Mouse (Mus musculus) adrenal gland, adult (tissue): Measurements from ENCODE around the gene Zc3h7b.
A peak's percentile ranks its signal among the peaks of the same experiment; 100 is the strongest.
"Not testable (repeated sequence)": the region's sequence is repeated elsewhere in the genome, so short reads cannot be mapped to it uniquely, and the experiment has no call there.

ENCODE experiments used
- DNase-seq, 2 experiments: peaks; one replicate each; pipeline ENCODE4 v3.0.0; 2022 to 2023; ENCODE audit warnings: low spot score in 1 of 2; ENCODE audit not compliant: inconsistent age in 2 of 2

Gene Zc3h7b

DNA sequence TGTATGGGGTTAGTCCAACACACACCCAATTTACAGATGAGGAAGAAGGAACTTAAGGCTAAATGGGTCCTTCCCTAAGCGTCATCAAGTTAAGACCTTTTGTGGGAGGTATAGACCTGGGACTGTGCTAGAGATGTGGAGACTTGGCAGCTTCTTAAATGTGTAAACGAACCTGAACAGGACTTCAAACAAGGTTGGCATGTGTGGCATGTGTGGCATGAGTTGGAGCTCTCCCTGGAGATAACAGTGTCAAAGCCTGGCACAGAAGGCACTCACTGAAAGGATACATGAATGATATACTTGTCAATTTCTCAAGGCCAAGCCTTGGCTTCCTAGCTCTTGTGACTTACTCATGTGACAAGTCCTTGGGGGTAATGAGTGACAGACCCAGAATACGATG lies 5.6 kb upstream of the Zc3h7b start:
- DNase-seq: no peak

DNA sequence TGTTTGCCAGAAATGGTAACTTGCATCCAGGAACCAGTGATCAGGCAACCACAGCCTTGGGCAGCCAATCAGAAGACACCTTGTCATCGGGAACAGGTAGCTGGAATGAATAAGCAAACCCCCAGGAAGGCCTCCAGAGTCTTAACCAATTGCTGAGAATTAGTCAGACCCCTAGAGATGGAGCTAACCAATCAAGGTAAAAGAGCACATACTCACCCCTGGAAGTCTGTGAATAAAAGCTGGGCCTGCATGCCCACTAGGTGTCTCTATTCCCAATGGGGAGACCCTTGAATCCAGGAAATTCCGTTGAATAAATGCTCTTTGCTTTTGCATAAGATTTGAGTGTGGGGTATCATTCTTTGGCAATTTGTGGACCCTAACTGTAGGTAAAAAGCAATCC lies 4.9 kb upstream of the Zc3h7b start:
- DNase-seq: no peak

DNA sequence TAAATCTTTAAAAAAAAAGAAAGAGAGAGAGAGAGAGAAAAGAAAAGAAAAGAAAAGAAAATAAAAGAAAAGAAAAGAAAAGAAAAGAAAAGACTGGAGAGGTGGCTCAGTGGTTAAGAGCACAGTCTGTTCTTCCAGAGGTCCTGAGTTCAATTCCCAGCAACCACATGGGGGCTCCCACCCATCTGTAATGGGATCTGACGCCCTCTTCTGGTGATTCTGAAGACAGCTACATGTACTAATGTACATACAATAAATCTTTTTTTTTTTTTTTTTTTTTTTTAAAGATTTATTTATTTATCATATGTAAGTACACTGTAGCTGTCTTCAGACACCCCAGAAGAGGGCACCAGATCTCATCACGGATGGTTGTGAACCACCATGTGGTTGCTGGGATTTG lies 2.5 kb upstream of the Zc3h7b start:
- DNase-seq: not testable (repeated sequence)

DNA sequence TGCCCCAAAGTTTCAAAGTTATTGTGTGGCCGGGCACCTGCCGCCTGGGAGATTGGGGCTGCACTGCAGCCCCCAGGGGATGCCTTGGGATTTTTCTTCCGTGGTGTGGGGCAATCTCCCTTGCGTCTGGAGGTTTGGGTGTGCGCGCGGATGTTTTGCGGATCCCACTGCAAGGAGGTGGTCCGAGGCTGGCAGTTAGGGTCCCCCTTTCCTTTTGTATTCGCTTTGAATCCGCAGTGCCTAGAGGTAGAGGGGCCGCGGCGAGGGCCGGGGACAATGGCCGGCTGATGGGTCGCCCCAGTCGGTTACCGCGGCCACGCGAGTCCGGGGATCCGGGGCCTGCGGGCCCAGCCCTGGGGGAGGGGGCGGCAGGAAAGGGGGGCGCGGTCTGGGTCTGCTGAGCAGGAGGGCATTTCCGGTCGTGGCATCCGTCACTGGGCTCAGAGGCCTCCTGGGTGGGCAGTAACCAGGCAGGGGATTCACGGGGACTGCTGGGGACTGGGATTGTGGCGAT lies 801 bp downstream of the Zc3h7b start:
- peak; percentile 65 to 83 for DNase-seq

DNA sequence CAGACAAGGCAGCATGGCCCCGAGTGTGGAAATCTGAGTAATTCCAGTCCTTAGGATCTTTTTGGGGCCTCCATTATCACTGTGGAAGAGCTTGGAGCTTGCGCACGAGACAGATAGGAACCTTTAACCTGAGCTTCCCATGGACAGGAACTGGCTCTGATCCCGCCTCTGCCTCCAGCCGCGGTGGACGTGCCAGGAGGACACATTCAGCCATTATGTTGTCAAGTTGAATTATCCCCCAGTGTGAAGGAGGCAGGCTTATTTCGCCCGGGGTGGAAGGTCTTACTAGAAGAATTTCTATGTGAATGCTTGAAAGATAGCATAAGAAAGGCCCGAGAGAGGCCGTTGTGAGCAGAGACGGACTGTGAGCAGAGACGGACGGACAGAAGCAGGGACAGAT lies 4.9 kb downstream of the Zc3h7b start:
- DNase-seq: peak; percentile 28 to 55

DNA sequence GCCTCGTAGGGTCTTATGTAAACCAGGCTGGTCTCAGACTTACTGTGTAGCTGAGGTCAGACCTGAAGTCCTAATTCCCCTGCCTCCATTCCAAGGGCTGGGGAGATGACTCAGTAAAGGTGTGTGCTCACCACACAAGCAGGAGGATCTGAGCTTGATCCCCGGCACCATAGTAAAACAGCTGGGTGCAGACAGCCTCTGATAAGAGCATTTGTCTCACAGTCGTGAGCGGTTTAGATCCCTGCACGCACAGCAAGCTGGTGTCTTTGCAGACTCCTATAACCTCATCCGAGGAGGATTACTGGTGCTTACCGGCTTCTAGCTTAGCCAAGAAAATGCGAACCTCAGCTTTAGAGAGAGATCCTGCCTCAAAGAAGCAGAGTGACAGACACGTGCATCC lies 8.8 kb downstream of the Zc3h7b start:
- DNase-seq: no peak

DNA sequence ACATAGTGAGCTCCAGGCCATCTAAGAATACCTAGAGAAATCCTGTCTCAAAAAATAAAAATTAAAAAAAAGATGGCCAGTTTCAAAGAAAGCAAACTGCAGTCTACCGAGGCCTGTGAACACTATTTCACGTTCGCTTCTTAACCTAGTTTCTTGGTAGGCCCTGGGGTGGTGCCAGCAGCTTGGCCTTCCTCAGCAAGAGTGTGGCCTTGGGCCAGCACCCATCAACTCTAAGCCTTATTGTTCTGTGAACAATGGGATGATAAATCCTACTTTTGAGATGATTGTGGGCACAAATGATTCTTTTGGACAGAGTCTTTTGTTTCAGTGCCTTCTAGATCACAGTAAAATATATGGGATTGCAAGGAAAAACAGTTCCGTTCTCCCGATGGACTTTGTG lies 13.8 kb downstream of the Zc3h7b start:
- DNase-seq: peak; percentile 58 to 79

DNA sequence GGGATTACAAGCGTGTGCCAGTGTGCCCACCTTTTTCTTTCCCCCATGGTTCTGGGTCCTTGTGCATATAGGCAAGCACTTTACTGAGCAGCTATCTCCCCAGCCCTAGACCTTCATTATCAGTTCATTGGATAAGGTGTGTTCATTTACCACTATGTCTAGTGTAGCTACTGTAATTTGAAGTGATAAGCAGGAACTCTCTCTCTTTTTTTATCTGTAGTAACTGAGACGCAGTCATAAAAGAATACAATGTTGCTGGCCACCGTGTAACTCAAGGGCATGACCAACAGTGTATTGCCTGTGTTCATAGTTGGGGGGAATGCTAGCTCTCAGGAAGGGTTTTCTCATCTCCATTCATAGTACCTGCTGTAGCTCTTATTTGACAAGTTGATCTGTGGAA lies 14.7 kb downstream of the Zc3h7b start:
- DNase-seq: no peak

DNA sequence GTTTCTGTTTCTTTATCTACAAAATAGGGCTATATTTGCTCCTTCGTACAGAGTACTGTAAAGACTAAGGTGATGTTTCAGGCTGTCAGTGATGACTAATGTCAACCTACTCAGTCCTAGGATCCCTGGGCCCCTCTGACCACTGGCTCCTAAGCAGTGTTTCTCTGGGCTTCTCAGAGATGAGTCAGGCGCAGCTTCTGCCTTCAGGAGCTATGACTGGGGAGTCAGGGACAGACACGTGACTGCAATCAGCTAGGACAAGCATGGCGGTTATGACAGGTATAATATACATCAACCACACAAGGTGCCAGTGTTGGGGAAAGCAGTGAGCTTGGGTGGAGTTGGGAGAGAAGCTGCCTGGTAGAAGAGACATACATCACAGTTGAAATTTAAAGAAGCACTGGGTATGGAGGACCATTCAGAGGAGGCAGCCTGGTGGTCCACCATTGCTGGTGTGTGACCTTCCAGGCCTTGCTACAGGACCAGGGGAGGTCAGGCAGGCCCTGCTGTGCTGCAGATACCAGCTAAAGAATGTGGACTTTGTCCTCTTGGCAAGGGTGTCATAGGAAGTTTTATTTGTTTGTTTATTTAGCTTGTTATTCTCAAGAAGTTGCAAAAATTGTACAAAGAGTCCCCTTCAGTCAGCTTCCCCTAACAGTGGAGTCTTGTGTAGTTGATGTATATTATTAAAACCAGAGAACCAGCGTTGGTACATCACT lies 15.7 kb downstream of the Zc3h7b start:
- DNase-seq: peak in 1 of 2 experiments; percentile 58

DNA sequence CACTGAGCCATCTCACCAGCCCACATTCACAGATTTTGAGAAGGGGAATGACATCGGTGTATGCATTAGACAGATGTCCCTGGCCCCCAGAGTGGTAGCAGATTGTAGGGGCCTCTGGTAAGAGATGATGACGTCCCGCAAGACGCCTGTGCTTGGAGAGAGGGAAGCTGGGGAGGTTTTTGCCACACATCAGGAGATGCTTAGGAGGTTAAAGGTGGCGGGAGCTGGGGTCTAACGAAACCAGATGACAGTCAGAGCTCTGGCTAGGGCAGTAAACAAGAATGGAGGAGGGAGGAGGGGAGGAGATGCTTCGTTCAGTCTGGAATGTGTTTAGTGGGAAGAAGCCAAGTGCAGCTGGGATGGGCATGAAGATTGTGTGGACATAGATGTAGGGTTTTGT lies 16.5 kb downstream of the Zc3h7b start:
- no peak for DNase-seq

DNA sequence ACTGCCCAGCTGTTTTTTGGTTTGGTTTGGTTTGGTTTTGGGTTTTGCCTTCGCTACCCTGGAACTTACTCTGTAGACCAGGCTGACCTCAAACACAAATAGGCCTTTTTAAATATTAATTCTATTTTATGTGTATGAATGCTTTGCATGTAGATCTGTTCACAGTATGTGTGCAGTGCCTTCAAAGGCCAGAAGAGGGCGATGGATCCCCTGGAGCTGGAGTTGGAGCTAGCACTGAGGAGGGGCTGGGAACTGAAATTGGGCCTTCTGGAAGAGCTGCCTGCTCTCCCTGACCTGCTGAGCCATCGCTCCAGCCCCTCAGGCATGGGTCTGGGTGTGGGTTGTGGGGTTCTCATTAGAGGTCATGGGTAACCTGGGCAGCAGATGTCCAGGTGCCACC lies 17.1 kb downstream of the Zc3h7b start:
- no peak for DNase-seq

DNA sequence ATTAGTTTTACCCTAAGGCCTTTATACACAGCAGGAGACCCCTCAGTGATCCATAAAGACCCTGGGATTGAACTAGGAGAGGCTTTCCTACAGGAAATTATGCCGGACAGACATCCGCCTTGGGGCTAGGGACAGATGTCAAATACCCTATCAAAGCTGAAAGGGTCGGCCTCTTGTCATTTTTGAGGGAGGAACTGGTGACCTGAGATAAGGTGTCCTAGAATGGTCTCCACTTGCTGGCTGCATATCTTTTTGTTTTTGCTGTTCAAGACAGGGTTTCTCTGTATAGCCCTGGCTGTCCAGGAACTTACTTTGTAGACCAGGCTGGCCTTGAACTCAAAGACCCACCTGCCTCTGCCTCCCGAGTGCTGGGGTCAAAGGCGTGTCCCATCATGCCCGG lies 19.7 kb downstream of the Zc3h7b start:
- no peak for DNase-seq

DNA sequence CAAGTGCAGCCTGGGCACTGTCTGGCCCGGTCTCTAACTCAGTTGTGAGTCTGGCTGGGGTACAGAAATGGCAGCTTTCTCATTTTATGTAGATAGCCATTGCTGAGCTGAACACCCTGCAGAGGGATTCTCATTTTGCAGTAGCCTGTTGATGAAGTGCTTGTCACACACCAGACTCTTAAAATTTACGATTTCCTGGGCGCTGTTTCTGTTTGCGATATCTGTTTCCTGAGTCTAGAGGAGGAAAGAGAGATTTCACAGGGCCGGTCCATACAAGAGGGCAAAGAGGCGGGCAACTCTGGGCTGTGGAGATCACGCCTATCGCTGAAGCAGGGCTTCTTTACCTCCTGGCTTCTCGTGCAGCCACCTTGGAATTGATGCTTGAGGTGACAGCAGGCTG lies 20.8 kb downstream of the Zc3h7b start:
- DNase-seq: no peak

DNA sequence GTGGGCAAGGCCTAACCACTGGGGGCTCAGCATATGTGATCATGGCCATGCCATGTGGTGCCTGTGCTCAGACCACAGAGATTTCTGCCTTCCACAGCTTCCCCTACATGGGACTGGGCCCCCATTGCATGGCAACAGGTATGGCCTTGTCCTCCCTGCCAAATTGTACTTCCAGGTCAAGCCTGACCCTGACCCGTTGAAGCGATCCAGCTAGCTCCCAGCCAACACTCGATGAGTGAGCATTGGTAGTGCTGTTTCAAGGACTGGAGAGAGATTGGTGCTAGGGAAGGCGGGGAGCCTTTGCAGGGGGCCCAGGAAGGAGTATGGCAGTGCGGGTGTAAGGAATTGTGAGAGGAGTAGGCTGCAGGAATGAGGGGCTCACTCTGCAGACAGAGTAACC lies 21.6 kb downstream of the Zc3h7b start:
- DNase-seq: peak; percentile 76 to 82

DNA sequence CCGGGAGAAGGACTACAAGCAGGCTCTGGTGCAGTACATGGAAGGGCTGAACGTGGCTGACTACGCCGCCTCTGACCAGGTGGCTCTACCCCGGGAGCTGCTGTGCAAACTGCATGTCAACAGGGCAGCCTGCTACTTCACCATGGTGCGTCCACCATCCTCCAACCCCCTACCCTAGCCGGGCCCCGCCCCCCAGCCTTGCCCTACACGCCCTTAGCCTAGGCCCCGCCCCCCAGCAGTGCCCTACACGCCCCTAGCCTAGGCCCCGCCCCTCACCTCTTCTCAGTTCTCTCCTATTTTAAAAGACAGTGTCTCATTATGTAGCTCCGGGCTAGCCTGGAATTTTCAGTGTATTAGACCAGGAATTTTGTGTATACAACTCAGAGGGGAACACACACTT lies 24.2 kb downstream of the Zc3h7b start:
- no peak for DNase-seq

DNA sequence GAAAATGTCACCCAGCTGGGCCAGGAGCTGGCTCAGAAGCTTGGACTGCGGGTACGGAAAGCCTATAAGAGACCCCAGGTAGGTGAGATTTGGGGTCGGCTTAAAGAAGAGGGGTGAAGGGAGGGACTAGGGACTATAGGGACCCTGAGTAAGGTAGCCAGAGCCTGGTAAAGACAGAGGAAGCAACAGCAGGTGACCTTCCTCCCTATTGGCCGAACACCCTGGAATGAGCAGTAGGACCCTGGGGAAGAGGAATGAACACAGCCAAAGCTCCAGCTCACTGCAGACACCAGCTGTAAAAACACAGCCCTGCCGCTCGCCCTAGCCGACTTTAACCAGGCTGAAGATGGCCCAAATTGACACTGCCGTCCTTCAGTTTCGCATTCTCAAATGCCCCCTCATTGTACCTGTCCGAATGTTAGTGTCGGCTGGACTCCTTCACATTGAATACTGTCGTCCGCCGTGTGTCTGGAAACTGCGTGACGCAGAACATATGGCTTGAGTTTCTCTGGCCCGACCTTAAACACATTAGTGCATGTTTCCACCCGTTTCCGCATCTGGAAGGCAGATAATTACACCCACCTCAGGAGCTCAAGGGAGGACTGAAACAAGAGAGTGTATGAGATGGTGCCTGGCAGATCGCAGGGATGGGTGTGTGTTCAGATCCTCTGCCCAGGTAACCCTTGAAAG lies 27.7 kb downstream of the Zc3h7b start:
- DNase-seq: no peak

DNA sequence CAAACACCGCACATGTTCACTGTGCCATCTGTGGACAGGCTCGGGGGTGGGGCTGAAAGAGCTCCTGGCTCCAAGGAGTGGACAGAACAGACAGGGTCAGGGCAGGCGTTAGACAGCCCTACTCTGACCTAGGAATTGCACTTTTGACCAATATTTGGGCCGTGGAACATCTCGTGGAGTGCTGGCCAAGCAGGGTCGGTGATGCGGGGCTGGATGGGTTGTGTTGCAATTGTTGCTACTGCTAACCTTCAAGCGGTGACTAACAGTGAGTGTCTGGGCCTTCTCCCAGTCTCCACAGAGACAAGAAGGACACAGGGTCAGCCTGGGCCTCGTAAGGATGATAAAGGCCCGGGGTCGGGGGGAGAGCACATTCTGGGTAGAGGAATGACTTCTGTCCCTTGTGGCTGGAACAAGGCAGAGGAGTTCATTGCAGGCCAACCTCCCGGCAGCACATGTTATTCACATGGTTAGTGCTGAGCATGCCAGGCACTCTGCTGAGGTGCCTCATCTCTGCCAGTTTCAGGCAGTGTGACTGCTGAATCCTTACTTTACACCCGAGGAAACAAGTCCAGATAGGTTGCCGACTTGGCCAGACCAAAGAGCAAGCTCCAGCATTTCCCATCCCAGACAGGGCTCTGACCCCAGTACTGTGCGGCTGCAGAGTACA lies 29.8 kb downstream of the Zc3h7b start:
- DNase-seq: peak; percentile 86 to 92

DNA sequence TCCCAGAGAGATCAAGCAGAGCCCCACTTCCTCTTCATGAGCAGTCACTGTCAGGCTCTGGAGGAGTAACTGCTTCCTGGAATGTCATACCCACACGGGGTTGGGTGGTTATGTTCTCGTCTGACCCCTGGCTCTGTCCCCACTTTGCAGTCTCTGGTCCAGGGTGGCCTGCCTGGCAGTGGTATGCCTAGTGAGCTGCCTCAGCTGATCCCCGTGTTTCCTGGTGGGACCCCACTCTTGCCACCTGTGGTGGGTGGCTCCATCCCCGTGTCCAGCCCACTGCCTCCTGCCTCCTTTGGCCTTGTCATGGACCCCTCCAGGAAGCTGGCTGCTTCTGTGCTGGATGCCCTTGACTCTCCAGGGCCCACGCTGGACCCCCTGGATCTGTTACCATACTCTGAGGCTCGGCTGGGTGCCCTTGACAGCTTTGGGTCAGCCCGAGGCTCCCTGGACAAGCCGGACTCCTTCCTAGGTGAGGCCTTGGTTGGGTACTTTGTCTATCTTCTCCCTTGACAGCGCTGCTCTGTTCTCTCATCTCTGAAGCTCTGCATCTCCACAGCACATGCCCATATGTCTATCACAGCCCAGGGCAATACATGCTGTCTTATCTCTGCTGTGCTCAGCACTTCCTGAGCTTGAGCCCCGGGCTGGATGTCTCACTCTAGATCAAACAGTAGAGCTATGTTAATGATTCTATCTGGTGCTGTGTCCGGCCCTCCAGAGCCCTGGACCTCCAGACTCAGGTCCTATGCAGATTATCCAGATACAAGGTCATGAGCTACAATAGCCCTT lies 32.0 kb downstream of the Zc3h7b start:
- no peak for DNase-seq

DNA sequence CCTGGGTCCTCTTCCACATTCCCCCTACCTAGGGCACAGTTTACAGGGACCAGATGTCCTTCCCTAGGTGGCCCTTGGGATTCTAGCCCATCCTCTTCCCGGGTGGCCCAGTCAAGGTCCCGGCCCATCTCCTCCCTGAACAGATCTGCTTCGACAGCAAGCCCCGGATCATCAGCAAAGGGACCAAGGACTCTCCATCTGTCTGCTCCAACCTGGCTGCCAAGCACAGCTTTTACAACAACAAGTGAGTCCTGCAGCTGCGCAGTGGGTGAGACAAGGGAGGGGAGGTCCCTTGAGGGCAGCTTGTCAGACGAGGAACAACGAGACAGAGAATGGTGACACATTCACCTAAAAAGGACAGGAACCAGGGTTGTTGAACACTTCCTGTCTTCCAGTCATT lies 37.0 kb downstream of the Zc3h7b start:
- no peak for DNase-seq

DNA sequence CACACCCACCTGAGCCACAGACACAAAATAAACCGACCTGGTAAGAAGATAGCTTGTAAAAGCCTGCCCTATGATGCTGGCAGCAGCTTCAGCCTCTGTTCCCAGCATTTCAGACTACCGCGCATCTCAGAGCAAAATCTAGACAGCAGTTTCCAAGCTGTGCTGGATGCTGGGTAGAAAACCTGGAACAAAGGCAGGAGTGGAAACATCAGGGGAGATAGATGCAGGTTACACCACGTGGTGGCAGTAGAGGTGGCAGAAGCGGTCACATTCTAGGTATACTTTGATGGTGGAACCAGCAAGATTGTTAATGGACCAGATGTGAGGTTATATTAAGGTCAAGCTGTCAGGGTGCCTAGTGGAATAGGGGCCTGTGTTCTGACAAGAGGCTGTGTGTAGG lies 39.9 kb downstream of the Zc3h7b start:
- no peak for DNase-seq

DNA sequence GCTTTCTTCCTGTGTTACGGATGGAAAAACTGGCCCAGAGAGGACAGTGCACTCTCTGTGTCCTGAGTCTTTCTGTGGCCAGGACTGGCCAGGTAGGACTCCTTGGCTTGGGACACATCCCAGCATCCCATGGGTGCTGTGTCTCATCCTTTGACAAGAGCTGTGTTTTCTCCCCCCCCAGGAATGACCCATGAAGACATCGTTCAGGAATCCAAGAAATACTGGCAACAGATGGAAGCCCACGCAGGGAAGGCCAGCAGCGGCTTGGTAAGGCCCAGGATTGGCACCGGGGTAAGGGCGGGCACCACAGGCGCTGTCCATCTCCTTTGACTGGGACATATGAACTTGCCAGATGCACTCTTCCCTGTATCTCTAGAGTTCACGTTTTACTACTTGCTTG lies 40.8 kb downstream of the Zc3h7b start:
- DNase-seq: no peak
